Mouse (Mus musculus): Measurements from ENCODE around the gene Cbx7. TPM values are rescaled to one million over a fixed set of nuclear protein-coding genes. Genes with fewer than 3 reads are reported as not detected.
"Not testable (repeated sequence)": the region's sequence is repeated elsewhere in the genome, so short reads cannot be mapped to it uniquely, and the experiment has no call there.

Cbx7 gene
- total and polyA plus RNA-seq, 3 experiments, result 8.1 to 12.4 (median 12.1) TPM

DNA sequence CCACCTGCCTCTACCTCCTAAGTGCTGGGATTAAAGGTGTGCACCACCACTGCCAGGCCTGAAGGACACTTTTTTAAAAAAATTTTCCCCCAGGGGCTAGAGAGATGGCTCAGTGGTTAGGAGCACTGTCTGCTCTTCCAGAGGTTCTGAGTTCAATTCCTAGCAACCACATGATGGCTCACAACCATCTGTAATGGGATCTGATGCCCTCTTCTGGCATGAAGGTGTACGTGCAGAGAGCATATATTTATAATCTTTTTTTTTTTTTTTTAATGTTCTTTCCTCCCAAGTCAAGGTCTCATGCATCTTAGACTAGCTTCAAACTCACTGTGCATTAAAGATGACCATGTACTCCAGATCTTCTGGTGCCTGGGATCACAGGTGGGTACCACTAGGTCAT, 60.1 kb downstream of the Cbx7 start:
- H3K4me1 ChIP-seq (ENCODE audit: control insufficient read depth in 1 of 2, insufficient read depth in 2 of 2); H3K4me3 ChIP-seq (replicated peaks in 1 of 3; ENCODE audit: low read depth in 2 of 3, low read length in 2 of 3, poor library complexity in 1 of 3); H3K27ac ChIP-seq (ENCODE audit: insufficient read depth, low read depth); H3K27me3 ChIP-seq (replicated peaks); DNase-seq (ENCODE audit: extremely low read depth); H3K9ac ChIP-seq (ENCODE audit: insufficient read depth, low read depth); dilution Hi-C loops (cut with MboI; ENCODE audit: extremely low pct_ligation_motif_present, extremely low pct_unique_long_range_greater_than_20kb, low sequenced_read_pairs); H3K79me2 ChIP-seq (replicated peaks; ENCODE audit: control insufficient read depth, extremely low read depth, insufficient read depth, poor library complexity, severe bottlenecking); H3K4me2 ChIP-seq (ENCODE audit: insufficient read depth, low read depth, poor library complexity, severe bottlenecking): not testable (repeated sequence)
- peak in 1 of 2 experiments; percentile 7; a peak in 1 of 4 replicates for TF ChIP-seq CTCF (conservative IDR thresholded peaks at IDR 0.05 in 1 of 2, IDR thresholded peaks at IDR 0.05 in 1 of 2; ENCODE audit: low read depth in 2 of 2, low read length in 2 of 2)
- TF ChIP-seq ZNF384 (IDR thresholded peaks at IDR 0.05; ENCODE audit: low read depth, low read length), result peak; percentile 52; the same call in 1 of the 2 replicates
- TF ChIP-seq SMC3 (IDR thresholded peaks at IDR 0.05; ENCODE audit: low read depth, low read length), result 0 out of 2 replicates have a peak, but pooled peaks have one; percentile 2
- Histone ChIP-seq H3K36me3 (replicated peaks in 1 of 2; ENCODE audit: control insufficient read depth in 1 of 2, insufficient read depth in 1 of 2, low read length in 1 of 2) (peaks cover 3 to 53% of the 10 kb centered on the region in 2 experiments), H3K9me3 (replicated peaks; ENCODE audit: low read length) (peaks cover 11% of the 10 kb centered on the region)
- in situ Hi-C loops (cut with MboI; ENCODE audit: low pct_ligation_motif_present, low pct_unique_long_range_greater_than_20kb, low sequenced_read_pairs), result loop anchor here (5.0 kb wide), 1 partner anchor 79 kb away; the partner anchor contains the start of genes Cbx6 and Npcd

DNA sequence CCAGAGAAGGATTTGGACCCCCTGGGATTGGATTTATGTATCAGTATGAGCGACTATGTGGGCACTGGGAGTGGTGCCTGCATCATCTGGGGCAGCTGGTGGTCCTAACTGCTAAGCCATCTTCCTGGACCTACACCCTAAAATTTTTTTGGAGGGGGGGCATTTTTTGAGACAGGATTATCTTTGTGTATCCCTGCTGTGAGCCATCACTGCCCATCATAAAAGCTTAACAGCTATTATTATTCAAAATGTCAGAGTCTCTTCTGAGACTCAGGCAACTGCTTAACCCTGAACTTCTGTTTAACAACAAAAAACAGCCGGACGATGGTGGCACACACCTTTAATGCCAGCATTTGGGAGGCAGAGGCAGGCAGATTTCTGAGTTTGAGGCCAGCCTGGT, 61.9 kb downstream of the Cbx7 start:
- H3K4me3 ChIP-seq (replicated peaks in 1 of 3; ENCODE audit: low read depth in 2 of 3, low read length in 2 of 3, poor library complexity in 1 of 3); dilution Hi-C loops (cut with MboI; ENCODE audit: extremely low pct_ligation_motif_present, extremely low pct_unique_long_range_greater_than_20kb, low sequenced_read_pairs); in situ Hi-C loops (cut with MboI; ENCODE audit: low pct_ligation_motif_present, low pct_unique_long_range_greater_than_20kb, low sequenced_read_pairs); H3K9ac ChIP-seq (ENCODE audit: insufficient read depth, low read depth); H3K4me1 ChIP-seq (ENCODE audit: control insufficient read depth in 1 of 2, insufficient read depth in 2 of 2); DNase-seq (ENCODE audit: extremely low read depth); H3K27ac ChIP-seq (ENCODE audit: insufficient read depth, low read depth); H3K27me3 ChIP-seq (replicated peaks); H3K4me2 ChIP-seq (ENCODE audit: insufficient read depth, low read depth, poor library complexity, severe bottlenecking); H3K79me2 ChIP-seq (replicated peaks; ENCODE audit: control insufficient read depth, extremely low read depth, insufficient read depth, poor library complexity, severe bottlenecking): not testable (repeated sequence)
- Histone ChIP-seq H3K36me3 (replicated peaks in 1 of 2; ENCODE audit: control insufficient read depth in 1 of 2, insufficient read depth in 1 of 2, low read length in 1 of 2) (peaks cover 3 to 51% of the 10 kb centered on the region in 2 experiments), H3K9me3 (replicated peaks; ENCODE audit: low read length) (peaks cover 11% of the 10 kb centered on the region)

DNA sequence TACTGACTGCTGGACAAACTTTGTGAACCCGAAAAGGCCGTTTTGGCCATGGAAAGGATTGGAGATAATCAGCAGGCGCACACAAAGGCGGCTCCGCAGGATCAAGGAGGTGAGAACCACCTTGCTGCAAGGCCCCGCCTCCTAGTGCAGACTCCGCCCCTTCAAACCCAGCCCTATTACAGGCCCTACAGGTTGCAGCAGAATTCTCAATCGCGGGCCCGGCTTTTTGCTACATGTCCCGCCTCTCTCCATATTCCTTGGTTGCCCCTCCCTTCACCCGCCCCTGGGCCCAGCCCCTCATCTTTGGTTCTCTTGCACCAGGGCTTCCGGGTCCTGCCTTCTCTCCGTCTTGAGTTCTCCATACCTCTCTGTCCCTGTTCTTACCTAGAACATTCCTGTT, 64.1 kb downstream of the Cbx7 start:
- no peak overlapping the region for H3K4me3 ChIP-seq (replicated peaks in 1 of 3; ENCODE audit: low read depth in 2 of 3, low read length in 2 of 3, poor library complexity in 1 of 3)
- H3K36me3 ChIP-seq (replicated peaks in 1 of 2; ENCODE audit: control insufficient read depth in 1 of 2, insufficient read depth in 1 of 2, low read length in 1 of 2), result peaks cover 3 to 50% of the 10 kb centered on the region in 2 experiments

More for the DNA sequence above, 64.1 kb downstream of the Cbx7 start:
- no peak overlapping the region for H3K4me2 ChIP-seq (ENCODE audit: insufficient read depth, low read depth, poor library complexity, severe bottlenecking)
- H3K27me3 ChIP-seq (replicated peaks), result no peaks in the 10 kb centered on the region
- in situ Hi-C loops (cut with MboI; ENCODE audit: low pct_ligation_motif_present, low pct_unique_long_range_greater_than_20kb, low sequenced_read_pairs), result no loop called here
- H3K4me1 ChIP-seq (ENCODE audit: control insufficient read depth in 1 of 2, insufficient read depth in 2 of 2), result peaks cover 2 to 24% of the 10 kb centered on the region in 2 experiments
- H3K9ac ChIP-seq (ENCODE audit: insufficient read depth, low read depth), result no peak overlapping the region
- no peak overlapping the region for H3K27ac ChIP-seq (ENCODE audit: insufficient read depth, low read depth)
- peaks cover 11% of the 10 kb centered on the region for H3K9me3 ChIP-seq (replicated peaks; ENCODE audit: low read length)
- dilution Hi-C loops (cut with MboI; ENCODE audit: extremely low pct_ligation_motif_present, extremely low pct_unique_long_range_greater_than_20kb, low sequenced_read_pairs), result no loop called here
- H3K79me2 ChIP-seq (replicated peaks; ENCODE audit: control insufficient read depth, extremely low read depth, insufficient read depth, poor library complexity, severe bottlenecking), result no peaks in the 10 kb centered on the region
- DNase-seq (ENCODE audit: extremely low read depth), result no peak
- TF ChIP-seq ELF1 (IDR thresholded peaks at IDR 0.05; ENCODE audit: low read depth, low read length), result no peak
- no peak for TF ChIP-seq KAT2A (IDR thresholded peaks at IDR 0.05; ENCODE audit: insufficient replicate concordance, low read length)
- no peak for TF ChIP-seq MEF2A (IDR thresholded peaks at IDR 0.05; ENCODE audit: borderline replicate concordance, low read depth, low read length)
- TF ChIP-seq POLR2A (IDR thresholded peaks at IDR 0.05; ENCODE audit: low read depth, low read length), result no peak
- TF ChIP-seq ZMIZ1 (IDR thresholded peaks at IDR 0.05; ENCODE audit: low read depth, low read length), result no peak
- no peak for TF ChIP-seq UBTF (IDR thresholded peaks at IDR 0.05; ENCODE audit: low read depth, low read length)
- TF ChIP-seq RCOR1 (conservative IDR thresholded peaks at IDR 0.05; ENCODE audit: low read depth, low read length), result no peak
- TF ChIP-seq MXI1 (IDR thresholded peaks at IDR 0.05; ENCODE audit: low read depth, low read length), result no peak
- TF ChIP-seq USF2 (conservative IDR thresholded peaks at IDR 0.05; ENCODE audit: low read depth, low read length), result no peak
- no peak for TF ChIP-seq USF1 (IDR thresholded peaks at IDR 0.05; ENCODE audit: low read depth, low read length)
- no peak for TF ChIP-seq SMC3 (IDR thresholded peaks at IDR 0.05; ENCODE audit: low read depth, low read length)
- TF ChIP-seq RAD21 (IDR thresholded peaks at IDR 0.05; ENCODE audit: low read depth, low read length), result no peak
- TF ChIP-seq ZC3H11A (IDR thresholded peaks at IDR 0.05; ENCODE audit: low read depth, low read length), result no peak
- TF ChIP-seq NRF1 (IDR thresholded peaks at IDR 0.05; ENCODE audit: low read depth, low read length), result no peak
- no peak for TF ChIP-seq CHD2 (IDR thresholded peaks at IDR 0.05; ENCODE audit: low read length)
- no peak for TF ChIP-seq MAZ (IDR thresholded peaks at IDR 0.05; ENCODE audit: low read depth, low read length)
- no peak for TF ChIP-seq TBP (conservative IDR thresholded peaks at IDR 0.05; ENCODE audit: low read depth, low read length)
- TF ChIP-seq JUN (IDR thresholded peaks at IDR 0.05; ENCODE audit: insufficient read depth, low read depth, low read length), result no peak
- TF ChIP-seq ZNF384 (IDR thresholded peaks at IDR 0.05; ENCODE audit: low read depth, low read length), result no peak
